Mouse (Mus musculus): ENCODE measurements around the gene Atad3a. TPM values are rescaled to one million over a fixed set of nuclear protein-coding genes. Genes with fewer than 3 reads are reported as not detected.

Atad3a gene
- polyA plus RNA-seq, 1 experiment from 2014 or later = 62.0 TPM

- Histone ChIP-seq H3K9ac (ENCODE audit: low read length) (peak overlapping the region; percentile 64), H3K36me3 (ENCODE audit: control insufficient read depth, insufficient read depth, low read length) (no peaks in the 10 kb centered on the region), H3K27ac (ENCODE audit: low read depth, low read length) (no peak overlapping the region), H3K4me3 (ENCODE audit: low read depth, low read length) (peak overlapping the region; percentile 39), H3K27me3 (replicated peaks; ENCODE audit: control insufficient read depth, insufficient read depth, low read length) (peaks cover 4% of the 10 kb centered on the region; the same call in 1 of the 2 replicates), H3K4me2 (ENCODE audit: low read length) (peak overlapping the region; percentile 69), H3K4me1 (ENCODE audit: control insufficient read depth, insufficient read depth, low read length) (peaks cover 7% of the 10 kb centered on the region), H3K9me3 (replicated peaks; ENCODE audit: control insufficient read depth, low read length) (no peaks in the 10 kb centered on the region)
- ATAC-seq = peak; percentile 35
- WGBS = 44% methylated on average over 24 of the region's 24 CpGs
- no peak for DNase-seq (ENCODE audit: low spot score)
Observed at GRCm38 (mm10) chr4:155770626-155771025, 9.7 kb upstream of the Atad3a start.

- DNase-seq (ENCODE audit: low spot score) (peak; percentile 87), ATAC-seq (peak; percentile 90)
- Histone ChIP-seq H3K4me2 (ENCODE audit: low read length) (peak overlapping the region; percentile 69), H3K27me3 (replicated peaks; ENCODE audit: control insufficient read depth, insufficient read depth, low read length) (peaks cover under 1% of the 10 kb centered on the region; the same call in 1 of the 2 replicates), H3K36me3 (ENCODE audit: control insufficient read depth, insufficient read depth, low read length) (no peaks in the 10 kb centered on the region), H3K4me1 (ENCODE audit: control insufficient read depth, insufficient read depth, low read length) (peaks cover 7% of the 10 kb centered on the region), H3K27ac (ENCODE audit: low read depth, low read length) (peak overlapping the region; percentile 35; the same call in 1 of the 2 replicates), H3K4me3 (ENCODE audit: low read depth, low read length) (peak overlapping the region; percentile 39), H3K9ac (ENCODE audit: low read length) (peak overlapping the region; percentile 64), H3K9me3 (replicated peaks; ENCODE audit: control insufficient read depth, low read length) (no peaks in the 10 kb centered on the region)
- WGBS = under 1% methylated on average over 36 of the region's 39 CpGs
Observed at GRCm38 (mm10) chr4:155769880-155770512, 9.1 kb upstream of the Atad3a start.

- Histone ChIP-seq H3K9ac (ENCODE audit: low read length) (peak overlapping the region; percentile 64), H3K4me1 (ENCODE audit: control insufficient read depth, insufficient read depth, low read length) (peaks cover 7% of the 10 kb centered on the region), H3K27ac (ENCODE audit: low read depth, low read length) (no peak overlapping the region), H3K4me2 (ENCODE audit: low read length) (peak overlapping the region; percentile 69), H3K9me3 (replicated peaks; ENCODE audit: control insufficient read depth, low read length) (no peaks in the 10 kb centered on the region), H3K4me3 (ENCODE audit: low read depth, low read length) (peak overlapping the region; percentile 39), H3K36me3 (ENCODE audit: control insufficient read depth, insufficient read depth, low read length) (no peaks in the 10 kb centered on the region), H3K27me3 (replicated peaks; ENCODE audit: control insufficient read depth, insufficient read depth, low read length) (no peaks in the 10 kb centered on the region; the same call in 1 of the 2 replicates)
- 53% methylated on average over 5 of the region's 5 CpGs for WGBS
- ATAC-seq (no peak), DNase-seq (ENCODE audit: low spot score) (no peak)
Observed at GRCm38 (mm10) chr4:155769496-155769879, 8.6 kb upstream of the Atad3a start.

GRCm38 (mm10) chr4:155762357-155762756 lies 1.5 kb upstream of the Atad3a start:
- Histone ChIP-seq H3K4me1 (ENCODE audit: control insufficient read depth, insufficient read depth, low read length) (peaks cover 16% of the 10 kb centered on the region), H3K9ac (ENCODE audit: low read length) (no peak overlapping the region), H3K27me3 (replicated peaks; ENCODE audit: control insufficient read depth, insufficient read depth, low read length) (no peaks in the 10 kb centered on the region), H3K27ac (ENCODE audit: low read depth, low read length) (no peak overlapping the region), H3K36me3 (ENCODE audit: control insufficient read depth, insufficient read depth, low read length) (peaks cover 2% of the 10 kb centered on the region; the same call in 1 of the 2 replicates), H3K4me2 (ENCODE audit: low read length) (no peak overlapping the region), H3K9me3 (replicated peaks; ENCODE audit: control insufficient read depth, low read length) (no peaks in the 10 kb centered on the region), H3K4me3 (ENCODE audit: low read depth, low read length) (no peak overlapping the region)
- ATAC-seq (no peak), DNase-seq (ENCODE audit: low spot score) (no peak)
- 93% methylated on average over 3 of the region's 3 CpGs for WGBS

- DNase-seq (ENCODE audit: low spot score) (no peak), ATAC-seq (0 out of 2 replicates have a peak, but pooled peaks have one; percentile 1)
- Histone ChIP-seq H3K4me3 (ENCODE audit: low read depth, low read length) (peak overlapping the region; percentile 71), H3K9ac (ENCODE audit: low read length) (peak overlapping the region; percentile 78), H3K27ac (ENCODE audit: low read depth, low read length) (no peak overlapping the region), H3K4me2 (ENCODE audit: low read length) (peak overlapping the region; percentile 98), H3K9me3 (replicated peaks; ENCODE audit: control insufficient read depth, low read length) (no peaks in the 10 kb centered on the region), H3K4me1 (ENCODE audit: control insufficient read depth, insufficient read depth, low read length) (peaks cover 16% of the 10 kb centered on the region), H3K36me3 (ENCODE audit: control insufficient read depth, insufficient read depth, low read length) (peaks cover 9% of the 10 kb centered on the region), H3K27me3 (replicated peaks; ENCODE audit: control insufficient read depth, insufficient read depth, low read length) (no peaks in the 10 kb centered on the region)
- WGBS = 2% methylated on average over 28 of the region's 28 CpGs
Observed at GRCm38 (mm10) chr4:155761356-155762099, 635 bp upstream of the Atad3a start.

GRCm38 (mm10) chr4:155759862-155760612 lies 856 bp downstream of the Atad3a start:
- peaks cover 16% of the 10 kb centered on the region for H3K4me1 ChIP-seq (ENCODE audit: control insufficient read depth, insufficient read depth, low read length)
- no peak overlapping the region for H3K27ac ChIP-seq (ENCODE audit: low read depth, low read length)
- no peaks in the 10 kb centered on the region for H3K9me3 ChIP-seq (replicated peaks; ENCODE audit: control insufficient read depth, low read length)
- WGBS = 3% methylated on average over 10 of the region's 10 CpGs
- H3K36me3 ChIP-seq (ENCODE audit: control insufficient read depth, insufficient read depth, low read length) = peaks cover 24% of the 10 kb centered on the region
- DNase-seq (ENCODE audit: low spot score) (peak; percentile 41), ATAC-seq (peak; percentile 29; the same call in 1 of the 2 replicates)
- H3K4me3 ChIP-seq (ENCODE audit: low read depth, low read length) = peak overlapping the region; percentile 71
- H3K27me3 ChIP-seq (replicated peaks; ENCODE audit: control insufficient read depth, insufficient read depth, low read length) = no peaks in the 10 kb centered on the region
- peak overlapping the region; percentile 98 for H3K4me2 ChIP-seq (ENCODE audit: low read length)
- H3K9ac ChIP-seq (ENCODE audit: low read length) = peak overlapping the region; percentile 74

GRCm38 (mm10) chr4:155757011-155757410 lies 3.9 kb downstream of the Atad3a start:
- Histone ChIP-seq H3K4me1 (ENCODE audit: control insufficient read depth, insufficient read depth, low read length) (peaks cover 16% of the 10 kb centered on the region), H3K4me2 (ENCODE audit: low read length) (no peak overlapping the region), H3K27me3 (replicated peaks; ENCODE audit: control insufficient read depth, insufficient read depth, low read length) (no peaks in the 10 kb centered on the region), H3K4me3 (ENCODE audit: low read depth, low read length) (no peak overlapping the region), H3K9me3 (replicated peaks; ENCODE audit: control insufficient read depth, low read length) (no peaks in the 10 kb centered on the region), H3K36me3 (ENCODE audit: control insufficient read depth, insufficient read depth, low read length) (peaks cover 51% of the 10 kb centered on the region), H3K9ac (ENCODE audit: low read length) (no peak overlapping the region), H3K27ac (ENCODE audit: low read depth, low read length) (no peak overlapping the region)
- WGBS = 87% methylated on average over 12 of the region's 12 CpGs
- DNase-seq (ENCODE audit: low spot score) (no peak), ATAC-seq (no peak)

- no peak for DNase-seq (ENCODE audit: low spot score)
- Histone ChIP-seq H3K9ac (ENCODE audit: low read length) (no peak overlapping the region), H3K27ac (ENCODE audit: low read depth, low read length) (no peak overlapping the region), H3K27me3 (replicated peaks; ENCODE audit: control insufficient read depth, insufficient read depth, low read length) (no peaks in the 10 kb centered on the region), H3K4me2 (ENCODE audit: low read length) (no peak overlapping the region), H3K4me1 (ENCODE audit: control insufficient read depth, insufficient read depth, low read length) (no peaks in the 10 kb centered on the region), H3K4me3 (ENCODE audit: low read depth, low read length) (no peak overlapping the region), H3K36me3 (ENCODE audit: control insufficient read depth, insufficient read depth, low read length) (peaks cover 95% of the 10 kb centered on the region), H3K9me3 (replicated peaks; ENCODE audit: control insufficient read depth, low read length) (no peaks in the 10 kb centered on the region)
- 88% methylated on average over 17 of the region's 17 CpGs for WGBS
- ATAC-seq = no peak
Observed at GRCm38 (mm10) chr4:155746575-155747490, 14.1 kb downstream of the Atad3a start.
